Mouse (Mus musculus) cerebellum, postnatal 14 days (tissue): ENCODE measurements around the gene Gamt.
"Not testable (repeated sequence)": the region's sequence is repeated elsewhere in the genome, so short reads cannot be mapped to it uniquely, and the experiment has no call there.

Source experiments
- DNase-seq, 2 experiments: peaks; one replicate each; pipeline ENCODE4 v3.0.0; 2021; ENCODE audit warnings: mixed read lengths in 2 of 2

The Gamt gene

GRCm38 (mm10) chr10:80258752-80259462 is 1.9 kb downstream of the Gamt start:
- no peak for DNase-seq

DNA sequence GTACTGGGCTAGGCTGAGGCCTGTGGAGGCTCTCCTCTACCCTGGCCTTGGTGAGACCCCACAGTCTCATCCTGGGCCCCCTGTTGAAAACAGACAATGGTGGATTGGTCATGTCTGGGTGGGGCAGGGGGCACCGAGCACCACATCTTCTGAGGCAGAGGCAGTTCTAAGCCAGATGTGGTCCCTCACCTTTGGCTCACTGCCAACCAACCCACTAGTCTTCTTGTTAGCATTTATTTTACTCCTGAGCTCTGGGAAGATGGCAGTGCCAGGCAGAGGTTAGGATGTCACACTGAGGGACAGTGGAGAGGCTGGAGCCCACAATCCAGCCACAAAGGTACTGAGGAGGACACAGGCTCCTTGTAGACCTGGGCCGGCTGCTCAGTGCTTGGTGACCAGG is 2.9 kb downstream of the Gamt start:
- DNase-seq: peak in 1 of 2 experiments; percentile 47

DNA sequence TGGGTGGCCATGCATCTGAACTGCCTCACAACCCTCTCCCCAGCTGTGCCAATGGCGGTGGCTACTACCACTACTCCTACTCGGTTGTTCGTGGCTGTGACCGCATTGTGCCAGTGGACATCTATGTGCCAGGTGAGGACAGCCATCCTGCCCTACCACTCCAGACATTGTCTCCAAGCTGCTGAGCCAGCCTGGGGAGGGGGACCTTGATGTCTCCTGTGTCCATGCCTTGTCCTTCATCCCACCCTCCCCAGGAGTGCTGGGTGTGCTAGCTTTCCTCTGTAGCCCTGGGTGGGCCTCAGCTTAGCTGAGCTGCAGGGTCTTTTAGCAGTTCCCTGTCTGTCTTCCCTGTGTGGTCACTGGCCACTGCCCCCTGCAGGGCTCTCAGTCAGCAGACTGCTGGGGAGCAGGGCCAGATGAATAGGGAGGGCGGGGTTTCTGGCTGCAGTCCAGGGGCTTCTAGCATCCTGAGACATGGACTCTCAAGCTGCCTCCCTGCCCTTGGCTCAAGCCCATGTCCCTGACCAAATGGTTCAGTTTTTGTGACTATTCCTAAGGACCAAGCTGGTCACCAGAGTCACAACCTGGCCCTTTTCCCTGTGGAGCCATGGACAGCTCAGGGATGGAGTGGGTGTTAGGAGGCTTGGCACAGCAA is 4.8 kb downstream of the Gamt start:
- DNase-seq: peak; percentile 63 to 75

DNA sequence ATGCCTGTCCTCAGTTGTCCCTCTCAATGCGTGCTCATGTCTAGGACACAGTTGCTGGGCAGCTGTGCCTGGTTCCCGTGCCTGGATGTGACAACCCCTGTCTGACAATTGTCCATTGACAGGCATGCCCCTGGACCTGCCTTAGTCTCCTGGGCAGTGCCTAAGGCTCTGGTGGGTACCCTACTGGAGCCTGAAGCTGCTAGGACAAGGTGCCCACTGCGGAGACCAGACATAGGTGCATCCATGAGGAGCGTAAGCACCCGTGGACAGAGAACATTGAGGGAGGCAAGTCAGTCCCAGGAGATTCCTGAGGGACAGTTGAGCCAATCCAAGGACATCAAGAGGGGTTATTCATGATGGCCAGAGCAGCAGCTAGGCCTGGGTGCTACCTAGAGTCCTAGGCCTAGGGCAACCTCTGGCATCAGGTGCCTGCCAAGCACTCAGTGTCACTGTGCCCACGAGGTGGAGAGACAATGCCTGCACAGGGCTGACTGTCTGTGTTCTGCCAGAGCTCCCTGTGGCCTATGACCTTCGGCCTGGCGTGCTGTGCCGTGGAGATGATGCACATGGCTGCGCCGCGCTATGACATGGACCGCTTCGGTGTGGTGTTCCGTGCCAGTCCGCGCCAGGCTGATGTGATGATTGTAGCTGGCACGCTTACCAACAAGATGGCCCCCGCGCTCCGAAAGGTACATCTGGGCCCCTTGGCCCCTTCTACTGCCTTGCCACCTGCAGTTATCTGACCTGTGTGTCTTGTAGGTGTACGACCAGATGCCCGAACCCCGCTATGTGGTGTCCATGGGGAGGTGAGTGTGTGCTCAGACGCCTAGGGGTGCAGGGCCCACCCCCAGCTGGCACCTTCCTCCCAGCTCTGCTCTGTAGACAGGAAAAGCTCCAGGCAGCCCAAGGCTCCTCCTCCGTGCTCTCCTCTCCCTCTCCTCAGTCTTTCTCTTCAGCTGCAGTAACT is 6.2 kb downstream of the Gamt start:
- DNase-seq: no peak

- DNase-seq: no peak
Observed at GRCm38 (mm10) chr10:80253551-80253950, 7.3 kb downstream of the Gamt start.

DNA sequence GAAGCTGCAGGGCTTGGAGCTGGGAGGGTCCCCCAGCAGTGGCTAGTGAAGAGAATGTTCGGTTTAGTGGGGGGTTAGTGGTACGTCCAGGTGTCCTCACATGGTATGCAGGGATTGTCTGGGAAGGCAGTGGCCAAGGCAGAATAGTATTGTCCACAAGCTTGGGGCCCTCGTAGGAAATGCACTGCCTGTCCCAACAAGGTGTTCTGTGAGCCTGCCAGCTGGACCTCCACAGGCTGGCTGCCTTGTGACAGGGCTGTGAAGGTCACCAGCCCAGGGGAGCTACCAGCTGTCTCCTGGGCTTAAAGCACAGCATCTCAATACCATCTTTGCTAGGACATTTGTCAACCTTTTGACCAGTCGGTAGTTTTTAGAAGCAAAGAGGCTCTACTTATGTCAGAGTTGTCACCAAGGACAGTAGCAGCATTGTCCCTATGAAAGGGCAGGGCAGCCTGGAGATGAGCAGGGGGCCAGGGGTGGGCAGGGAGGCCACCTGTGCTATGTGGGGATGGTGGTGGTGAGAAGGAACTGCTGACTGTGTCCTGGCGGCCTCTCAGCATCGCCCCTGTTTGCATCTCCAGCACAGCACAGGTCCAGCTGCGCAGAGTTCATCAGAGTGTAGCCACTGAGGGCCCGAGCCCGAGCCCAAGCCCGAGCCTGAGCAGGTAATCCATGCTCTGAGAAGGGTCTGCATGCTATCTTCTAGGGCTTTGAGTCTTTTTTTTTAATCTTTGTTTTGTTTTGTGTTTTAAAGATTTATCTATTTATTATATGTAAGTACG is 8.1 kb downstream of the Gamt start:
- no peak for DNase-seq

GRCm38 (mm10) chr10:80252011-80252410 is 8.8 kb downstream of the Gamt start:
- DNase-seq: no peak

DNA sequence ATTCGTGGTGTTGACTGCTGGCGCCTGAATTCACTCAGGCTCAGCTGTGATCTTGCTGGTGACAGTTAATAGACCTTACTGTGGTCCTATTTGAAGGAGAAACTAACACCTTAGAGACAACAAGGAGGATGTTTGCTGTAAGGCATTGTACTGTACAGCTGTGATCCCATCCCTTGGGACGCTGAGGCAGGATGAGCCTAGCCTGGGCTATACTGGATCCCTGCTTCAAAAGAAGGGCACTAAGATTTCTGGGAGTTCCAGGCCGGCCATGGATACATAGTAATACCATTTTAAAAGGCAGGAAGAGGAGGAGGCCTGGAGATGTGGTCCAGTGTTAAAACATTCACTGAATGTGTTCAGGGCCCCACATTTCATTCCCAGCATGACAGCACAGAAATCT is 10.2 kb downstream of the Gamt start:
- DNase-seq: no peak

- DNase-seq: no peak
Observed at GRCm38 (mm10) chr10:80250059-80250458, 10.8 kb downstream of the Gamt start.

DNA sequence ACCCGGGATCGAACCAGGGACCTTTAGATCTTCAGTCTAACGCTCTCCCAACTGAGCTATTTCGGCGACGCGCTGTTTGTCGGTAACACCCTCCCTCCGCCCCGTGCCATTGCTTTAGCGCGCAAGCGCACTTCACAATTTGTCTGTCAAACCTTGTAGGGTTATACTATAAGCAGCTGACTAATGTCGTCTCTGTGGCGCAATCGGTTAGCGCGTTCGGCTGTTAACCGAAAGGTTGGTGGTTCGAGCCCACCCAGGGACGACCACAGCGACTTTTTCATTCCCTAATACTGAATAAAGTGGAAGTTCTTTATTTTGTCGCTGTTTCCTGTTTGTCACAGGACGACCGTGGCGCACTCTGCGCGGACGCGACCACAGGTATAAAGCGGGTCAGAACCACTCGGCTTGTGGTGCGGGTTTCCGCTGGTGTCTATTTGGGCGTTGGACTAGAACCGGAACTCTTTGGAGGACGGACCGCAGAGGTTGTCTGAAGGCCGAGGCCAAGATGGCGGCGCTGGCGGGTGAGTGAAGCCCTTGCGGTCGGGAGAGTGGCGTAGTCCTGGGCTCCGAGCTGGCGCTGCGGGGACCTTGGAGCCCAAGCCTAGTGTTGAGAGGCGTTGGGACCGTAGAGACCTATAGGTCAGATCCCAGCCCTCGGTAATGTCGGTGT is 11.7 kb downstream of the Gamt start, which contains the start of gene Ndufs7:
Gene Ndufs7 (plus strand): TSS at position 151 of the 670 bp plus-strand sequence.
- DNase-seq: peak; percentile 96 to 98

DNA sequence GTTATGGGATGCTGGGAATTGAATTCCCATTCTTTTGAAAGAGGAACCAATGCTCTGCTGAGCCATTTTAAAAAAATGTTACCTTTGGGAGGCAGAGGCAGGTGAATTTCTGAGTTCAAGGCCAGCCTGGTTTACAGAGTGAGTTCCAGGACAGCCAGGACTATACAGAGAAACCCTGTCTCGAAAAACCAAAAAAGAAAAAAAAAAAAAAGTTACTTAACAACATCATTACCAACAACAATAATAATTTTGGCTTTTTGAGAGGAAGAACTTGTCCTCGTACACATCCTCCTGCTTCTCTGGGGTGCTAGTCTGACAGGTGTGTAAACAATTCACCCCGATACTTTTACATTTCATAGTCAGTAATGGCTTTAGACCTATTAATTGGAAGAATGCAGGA is 12.4 kb downstream of the Gamt start:
- DNase-seq: not testable (repeated sequence)

GRCm38 (mm10) chr10:80247849-80248248 is 13.0 kb downstream of the Gamt start:
- DNase-seq: peak in 1 of 2 experiments; percentile 52

GRCm38 (mm10) chr10:80245600-80245999 is 15.2 kb downstream of the Gamt start:
- peak; percentile 95 to 97 for DNase-seq

GRCm38 (mm10) chr10:80244791-80245399 is 15.9 kb downstream of the Gamt start:
- DNase-seq: peak; percentile 83 to 91

DNA sequence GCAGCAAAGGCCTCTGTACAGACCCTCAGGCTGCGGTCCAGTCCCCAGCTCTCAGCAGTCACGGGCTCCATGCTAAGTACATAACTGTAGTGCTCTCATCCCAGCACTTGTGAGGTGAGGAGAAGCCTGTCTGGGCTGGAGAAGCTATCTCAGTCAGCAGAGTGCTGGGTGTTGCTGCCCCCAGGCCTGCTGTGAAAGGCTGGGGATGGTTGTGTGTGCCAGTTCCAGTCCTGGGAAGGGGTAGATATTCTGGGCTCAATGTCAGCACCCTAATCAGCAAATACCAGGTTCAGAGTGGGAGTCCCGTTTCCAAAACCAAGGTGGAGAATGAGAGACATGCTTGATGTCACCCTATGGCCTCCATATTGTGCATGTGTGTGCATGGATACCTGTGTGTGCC is 18.2 kb downstream of the Gamt start:
- no peak for DNase-seq

DNA sequence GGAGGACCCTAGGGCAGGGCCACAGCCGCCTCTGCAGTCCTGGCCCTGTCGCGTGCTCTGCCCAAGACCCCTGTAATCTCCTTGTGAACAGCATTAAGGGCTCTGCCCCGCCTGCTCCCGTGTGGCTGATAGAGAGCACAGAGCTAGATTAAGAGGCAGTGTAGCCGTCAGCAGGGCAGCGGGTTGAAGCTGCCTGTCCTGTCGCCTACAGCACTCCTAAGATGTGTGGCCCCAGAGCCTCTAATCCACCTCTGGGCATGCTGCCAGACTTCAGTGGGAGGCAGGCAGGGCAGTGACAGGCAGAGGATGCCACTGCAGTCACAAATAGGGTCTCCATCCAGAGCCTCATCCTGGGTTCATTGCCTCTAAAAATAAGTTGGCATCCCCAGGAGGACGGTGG is 18.7 kb downstream of the Gamt start:
- DNase-seq: peak; percentile 71 to 75

- no peak for DNase-seq
Observed at GRCm38 (mm10) chr10:80239791-80240190, 21.0 kb downstream of the Gamt start.

DNA sequence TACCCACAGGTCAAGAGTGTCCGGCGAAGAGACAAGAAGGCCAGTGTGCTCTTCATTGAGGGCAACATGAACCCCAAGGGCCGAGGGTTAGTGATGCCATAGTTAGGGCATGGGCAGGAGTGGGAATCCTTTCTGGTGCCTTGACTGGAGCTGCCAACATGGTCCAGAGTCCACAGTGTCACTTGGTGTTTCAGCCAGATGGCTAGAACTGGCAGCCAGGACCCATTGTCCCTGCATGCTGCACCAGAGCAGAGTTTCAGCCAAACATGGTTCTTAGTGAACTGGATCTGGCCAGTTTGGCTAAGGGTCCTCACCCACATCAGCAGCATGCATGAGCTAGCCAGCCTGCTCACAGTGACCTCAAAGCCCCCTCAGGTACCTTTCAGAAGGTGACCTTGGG is 22.5 kb downstream of the Gamt start:
- peak in 1 of 2 experiments; percentile 39 for DNase-seq

DNA sequence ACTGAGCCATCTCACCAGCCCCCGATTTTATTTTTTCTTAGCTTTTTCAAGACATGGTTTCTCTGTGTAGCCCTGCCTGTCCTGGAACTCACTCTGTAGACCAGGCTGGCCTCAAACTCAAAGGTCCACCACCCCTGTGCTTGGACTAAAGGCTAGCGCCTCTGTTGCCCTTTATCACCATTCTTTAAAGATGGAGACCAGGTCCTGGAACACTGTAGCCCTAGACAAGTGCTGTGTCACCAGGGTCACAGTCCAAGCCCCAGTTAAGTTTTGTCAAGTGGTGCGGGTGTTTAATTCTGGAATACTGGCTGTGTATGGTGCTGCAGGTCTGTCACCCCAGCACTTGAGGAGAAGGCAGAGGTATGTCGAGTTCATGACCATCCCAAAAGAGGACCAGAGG is 23.8 kb downstream of the Gamt start:
- DNase-seq: no peak

GRCm38 (mm10) chr10:80236145-80236825 is 24.5 kb downstream of the Gamt start:
- no peak for DNase-seq
